Mouse (Mus musculus) kidney, postnatal 36 days (tissue): ENCODE measurements at regions not wholly inside any gene's neighbourhood (a gene's known extent, or its start where the extent isn't known, plus 50 kb on each side); places are given as distances from the start of the nearest gene placed in this dataset.
A peak's percentile ranks its signal among the peaks of the same experiment; 100 is the strongest.

ENCODE experiments used
- DNase-seq, 2 experiments: peaks; one replicate each; pipeline ENCODE4 v3.0.0; 2021 to 2022; ENCODE audit warnings: mixed read lengths in 2 of 2

DNA sequence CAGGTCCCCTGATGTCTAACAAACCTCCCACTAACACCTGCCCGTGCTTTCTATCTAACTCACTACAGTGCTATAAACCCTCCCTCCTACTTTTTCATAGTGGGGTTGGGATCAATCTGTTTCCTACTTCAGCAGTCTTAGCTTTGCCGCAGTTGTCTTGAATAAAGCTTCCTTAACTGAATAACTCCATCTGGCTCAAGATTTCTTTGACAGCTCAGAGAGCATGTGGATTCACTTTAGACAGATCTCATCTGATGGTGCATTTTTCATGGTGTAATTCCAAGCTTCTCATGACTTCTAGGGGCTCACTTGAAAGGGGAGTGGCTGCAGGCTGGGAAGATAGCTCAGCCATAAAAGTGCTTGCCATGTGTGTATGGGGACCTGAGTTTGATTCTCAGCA lies 313.2 kb upstream of the Dpyd start:
- DNase-seq, result no peak

DNA sequence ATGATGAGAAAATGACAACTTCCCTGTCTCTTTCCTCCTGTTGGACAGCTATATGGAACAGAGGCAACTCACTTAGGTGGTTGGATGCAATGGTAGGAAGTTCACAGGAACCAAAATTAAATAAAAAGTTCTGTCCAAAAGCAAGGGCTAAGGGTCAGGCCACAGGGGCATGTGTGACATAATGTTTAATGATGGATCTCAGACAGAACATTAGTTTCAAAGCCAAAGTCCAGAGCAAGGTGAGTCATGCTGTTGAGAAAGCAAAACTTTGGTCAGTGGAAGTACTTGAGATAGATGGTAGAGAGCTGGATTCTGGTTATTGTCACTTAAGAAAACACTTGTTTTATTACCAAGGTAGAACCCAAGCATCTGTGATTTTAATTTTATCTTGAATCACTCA lies 286.0 kb upstream of the Dpyd start:
- no peak for DNase-seq

- no peak for DNase-seq
Observed at GRCm38 (mm10) chr3:118278274-118278673, 283.7 kb upstream of the Dpyd start.

- peak in 1 of 2 experiments; percentile 5 for DNase-seq
Observed at GRCm38 (mm10) chr3:118286946-118287345, 275.0 kb upstream of the Dpyd start.

DNA sequence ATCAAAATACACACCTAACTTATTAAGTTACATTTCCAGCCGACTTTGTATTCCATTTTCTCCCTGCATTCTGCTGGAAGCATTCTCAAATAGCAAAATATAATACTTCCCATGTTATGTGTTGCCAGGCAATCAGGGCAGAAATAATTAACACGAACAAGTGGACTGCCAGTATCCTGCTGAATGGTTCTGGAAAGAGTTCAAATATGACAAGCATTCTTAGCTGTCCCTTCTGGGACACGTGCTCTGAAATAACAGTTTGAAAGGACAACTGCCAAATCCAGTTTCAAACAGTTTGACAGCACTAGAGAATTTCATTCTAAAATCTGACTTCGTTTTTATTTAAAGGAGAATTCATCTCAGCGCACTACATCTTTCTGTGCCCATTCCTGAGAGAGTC lies 236.8 kb upstream of the Dpyd start:
- DNase-seq, result no peak

- DNase-seq, result no peak
Observed at GRCm38 (mm10) chr3:118328237-118328636, 233.7 kb upstream of the Dpyd start.

GRCm38 (mm10) chr3:118329132-118329674 lies 232.7 kb upstream of the Dpyd start:
- DNase-seq, result no peak

GRCm38 (mm10) chr3:118331559-118331958 lies 230.4 kb upstream of the Dpyd start:
- DNase-seq, result no peak

DNA sequence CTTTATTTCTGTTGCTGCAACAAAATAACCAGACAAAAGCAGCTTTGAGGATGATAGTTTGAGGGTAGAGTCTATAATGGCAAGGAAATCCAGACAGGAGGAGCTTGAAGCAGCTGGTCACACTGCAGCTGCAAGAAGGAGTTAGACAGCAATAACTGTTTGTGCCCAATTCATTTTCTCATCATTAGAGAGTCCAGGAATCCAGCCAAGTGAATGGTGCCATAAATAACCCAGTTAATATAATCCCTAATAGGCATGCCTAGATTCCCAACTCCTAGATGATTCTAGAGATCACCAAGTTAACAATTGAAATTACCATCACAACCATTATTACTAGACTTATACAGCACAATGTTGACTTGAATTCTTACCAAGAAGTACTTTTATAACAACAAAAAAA lies 223.2 kb upstream of the Dpyd start:
- DNase-seq, result no peak

- DNase-seq, result no peak
Observed at GRCm38 (mm10) chr3:118361741-118362141, 200.2 kb upstream of the Dpyd start.
